Mouse (Mus musculus) heart, embryonic 15.5 days (tissue): ENCODE measurements around the gene Arid5b. TPM values are rescaled to one million over a fixed set of nuclear protein-coding genes. Genes with fewer than 3 reads are reported as not detected.

ENCODE experiments used
- ATAC-seq: fragments of 200-750 bp; cut with Nextera tagmentation; replicated peaks from 2 replicates; pipeline ENCODE4 v1.8.0; 2017; ENCODE audit warnings: low read depth, moderate TSS enrichment; ENCODE audit not compliant: insufficient number of reproducible peaks, insufficient read depth, low FRiP score
- H3K27ac ChIP-seq: fragments of 300-500 bp; sonication (generic); 2 replicates; pipeline ENCODE4 v1.5.1; 2015; ENCODE audit warnings: mild to moderate bottlenecking, inconsistent platforms
- H3K27me3 ChIP-seq: fragments of 300-500 bp; sonication (generic); 2 replicates; pipeline ENCODE4 v1.6.1; 2015; ENCODE audit warnings: inconsistent platforms
- H3K36me3 ChIP-seq: fragments of 300-500 bp; sonication (generic); 2 replicates; pipeline ENCODE4 v1.6.1; 2015; ENCODE audit warnings: mild to moderate bottlenecking, inconsistent platforms
- H3K4me1 ChIP-seq: fragments of 300-500 bp; sonication (generic); replicated peaks from 2 replicates; pipeline ENCODE4 v1.6.1; 2015; ENCODE audit warnings: inconsistent platforms
- H3K4me2 ChIP-seq: fragments of 300-500 bp; sonication (generic); 2 replicates; pipeline ENCODE4 v1.6.1; 2015; ENCODE audit warnings: inconsistent platforms, mild to moderate bottlenecking, moderate library complexity
- H3K4me3 ChIP-seq: fragments of 300-500 bp; sonication (generic); 2 replicates; pipeline ENCODE4 v1.5.1; 2015; ENCODE audit warnings: mild to moderate bottlenecking, inconsistent platforms
- H3K9ac ChIP-seq: fragments of 300-500 bp; sonication (generic); 2 replicates; pipeline ENCODE4 v1.6.1; 2015; ENCODE audit warnings: mild to moderate bottlenecking, inconsistent platforms
- H3K9me3 ChIP-seq: fragments of 300-500 bp; sonication (generic); replicated peaks from 2 replicates; pipeline ENCODE4 v1.6.1; 2016; ENCODE audit warnings: inconsistent platforms
- WGBS: fragments of 180-500 bp; shearing (Covaris S2); methylation state at CpG from one replicate; pipeline ENCODE4 v1.1.7; 2015; ENCODE audit warnings: mixed read lengths; 5-methylcytosine and 5-hydroxymethylcytosine counted together
- polyA plus RNA-seq: library from polyadenylated mRNA; unstranded; fragments of >200 nt; fragmentation: Nextera tagmentation; extraction: Ambion mirVana; gene quantifications from 2 replicates; pipeline ENCODE4 v1.2.1, GENCODE M21; 2015

Arid5b gene
- polyA plus RNA-seq, 1 experiment from 2014 or later: 21.5 TPM

- Histone ChIP-seq H3K36me3 (no peaks in the 10 kb centered on the region), H3K4me2 (peak overlapping the region; percentile 90), H3K4me1 (peaks cover 11% of the 10 kb centered on the region), H3K4me3 (peak overlapping the region; percentile 54), H3K9me3 (no peaks in the 10 kb centered on the region), H3K27ac (peak overlapping the region; percentile 83), H3K9ac (peak overlapping the region; percentile 62), H3K27me3 (no peaks in the 10 kb centered on the region)
- WGBS: 2% methylated on average over 27 of the region's 27 CpGs
- ATAC-seq: peak; percentile 91
These were observed 4.2 kb upstream of the Arid5b start for GRCm38 (mm10) chr10:68282466-68283391.

- Histone ChIP-seq H3K27me3 (no peaks in the 10 kb centered on the region), H3K9ac (no peak overlapping the region), H3K4me2 (no peak overlapping the region), H3K4me1 (peaks cover 11% of the 10 kb centered on the region), H3K9me3 (no peaks in the 10 kb centered on the region), H3K36me3 (no peaks in the 10 kb centered on the region), H3K27ac (peak overlapping the region; percentile 83), H3K4me3 (no peak overlapping the region)
- 59% methylated on average over 3 of the region's 3 CpGs for WGBS
- no peak for ATAC-seq
These were observed 3.2 kb upstream of the Arid5b start for GRCm38 (mm10) chr10:68281775-68282106.

GRCm38 (mm10) chr10:68281076-68281774 is 2.7 kb upstream of the Arid5b start:
- no peak for ATAC-seq
- Histone ChIP-seq H3K9ac (no peak overlapping the region), H3K9me3 (no peaks in the 10 kb centered on the region), H3K4me1 (peaks cover 11% of the 10 kb centered on the region), H3K27me3 (no peaks in the 10 kb centered on the region), H3K4me2 (no peak overlapping the region), H3K27ac (no peak overlapping the region), H3K36me3 (no peaks in the 10 kb centered on the region), H3K4me3 (no peak overlapping the region)
- 60% methylated on average over 6 of the region's 6 CpGs for WGBS

- no peak for ATAC-seq
- WGBS: under 1% methylated on average over 41 of the region's 41 CpGs
- Histone ChIP-seq H3K4me1 (peaks cover 23% of the 10 kb centered on the region), H3K36me3 (no peaks in the 10 kb centered on the region), H3K4me3 (peak overlapping the region; percentile 66), H3K4me2 (peak overlapping the region; percentile 76), H3K9me3 (no peaks in the 10 kb centered on the region), H3K27ac (peak overlapping the region; percentile 95), H3K9ac (peak overlapping the region; percentile 55), H3K27me3 (no peaks in the 10 kb centered on the region)
These were observed 1.3 kb upstream of the Arid5b start for GRCm38 (mm10) chr10:68279516-68280501.

- H3K27me3 ChIP-seq: no peaks in the 10 kb centered on the region
- H3K27ac ChIP-seq: peak overlapping the region; percentile 95
- H3K9ac ChIP-seq: peak overlapping the region; percentile 77
- no peaks in the 10 kb centered on the region for H3K9me3 ChIP-seq
- peak overlapping the region; percentile 76 for H3K4me2 ChIP-seq
- WGBS: 0% methylated on average over 15 of the region's 15 CpGs
- H3K4me1 ChIP-seq: peaks cover 21% of the 10 kb centered on the region
- H3K36me3 ChIP-seq: no peaks in the 10 kb centered on the region
- ATAC-seq: no peak
- H3K4me3 ChIP-seq: peak overlapping the region; percentile 66
These were observed 829 bp downstream of the Arid5b start for GRCm38 (mm10) chr10:68277671-68278151.

GRCm38 (mm10) chr10:68276976-68277441 is 1.5 kb downstream of the Arid5b start:
- Histone ChIP-seq H3K9me3 (no peaks in the 10 kb centered on the region), H3K36me3 (no peaks in the 10 kb centered on the region), H3K4me3 (peak overlapping the region; percentile 66), H3K9ac (peak overlapping the region; percentile 77), H3K4me1 (peaks cover 17% of the 10 kb centered on the region), H3K27ac (peak overlapping the region; percentile 95), H3K4me2 (peak overlapping the region; percentile 76), H3K27me3 (no peaks in the 10 kb centered on the region)
- peak; percentile 53 for ATAC-seq
- under 1% methylated on average over 34 of the region's 34 CpGs for WGBS

GRCm38 (mm10) chr10:68276350-68276975 is 2.1 kb downstream of the Arid5b start:
- peak; percentile 78 for ATAC-seq
- Histone ChIP-seq H3K9me3 (no peaks in the 10 kb centered on the region), H3K4me2 (peak overlapping the region; percentile 76), H3K4me3 (peak overlapping the region; percentile 66), H3K36me3 (no peaks in the 10 kb centered on the region), H3K4me1 (peaks cover 15% of the 10 kb centered on the region), H3K27me3 (no peaks in the 10 kb centered on the region), H3K27ac (peak overlapping the region; percentile 95), H3K9ac (peak overlapping the region; percentile 77)
- WGBS: under 1% methylated on average over 28 of the region's 29 CpGs

GRCm38 (mm10) chr10:68274900-68275760 is 3.4 kb downstream of the Arid5b start:
- H3K36me3 ChIP-seq: 0 out of 2 replicates have a peak, but pooled peaks cover 6% of the 10 kb centered on the region
- H3K27me3 ChIP-seq: no peaks in the 10 kb centered on the region
- 25% methylated on average over 18 of the region's 18 CpGs for WGBS
- peak overlapping the region; percentile 76 for H3K4me2 ChIP-seq
- no peak overlapping the region for H3K9ac ChIP-seq
- H3K27ac ChIP-seq: peak overlapping the region; percentile 95
- peak overlapping the region; percentile 66 for H3K4me3 ChIP-seq
- no peaks in the 10 kb centered on the region for H3K9me3 ChIP-seq
- H3K4me1 ChIP-seq: peaks cover 15% of the 10 kb centered on the region
- no peak for ATAC-seq

- no peak overlapping the region for H3K4me2 ChIP-seq
- 0 out of 2 replicates have a peak, but pooled peaks cover 6% of the 10 kb centered on the region for H3K36me3 ChIP-seq
- no peak overlapping the region for H3K27ac ChIP-seq
- no peaks in the 10 kb centered on the region for H3K27me3 ChIP-seq
- H3K4me3 ChIP-seq: no peak overlapping the region
- WGBS: 85% methylated on average over 10 of the region's 10 CpGs
- no peak overlapping the region for H3K9ac ChIP-seq
- H3K4me1 ChIP-seq: peaks cover 7% of the 10 kb centered on the region; the same call in 1 of the 2 replicates
- H3K9me3 ChIP-seq: no peaks in the 10 kb centered on the region
- ATAC-seq: no peak
These were observed 8.8 kb downstream of the Arid5b start for GRCm38 (mm10) chr10:68269789-68270188.
